Mouse (Mus musculus) testis, adult 2 months (tissue): ENCODE data around the gene Slc8a2. TPM values are rescaled to one million over a fixed set of nuclear protein-coding genes. Genes with fewer than 3 reads are reported as not detected.

ENCODE experiments used
- H3K27ac ChIP-seq: fragments of 200-500 bp; 2 replicates; pipeline ENCODE4 v1.5.1; 2012; ENCODE audit warnings: low read depth, low read length; ENCODE audit not compliant: control insufficient read depth, insufficient read depth
- H3K27me3 ChIP-seq: fragments of 200-500 bp; 2 replicates; pipeline ENCODE4 v1.6.1; 2012; ENCODE audit warnings: mild to moderate bottlenecking, low read length, moderate library complexity; ENCODE audit not compliant: control insufficient read depth, insufficient read depth
- H3K36me3 ChIP-seq: fragments of 200-500 bp; 2 replicates; pipeline ENCODE4 v1.6.1; 2012; ENCODE audit warnings: mild to moderate bottlenecking, low read length; ENCODE audit not compliant: control insufficient read depth, insufficient read depth
- H3K4me1 ChIP-seq: fragments of 200-500 bp; 2 replicates; pipeline ENCODE4 v1.6.1; 2012; ENCODE audit warnings: low read length; ENCODE audit not compliant: control insufficient read depth, insufficient read depth
- H3K4me3 ChIP-seq: fragments of 200-500 bp; 2 replicates; pipeline ENCODE4 v1.5.1; 2012; ENCODE audit warnings: low read depth, mild to moderate bottlenecking, low read length, moderate library complexity, mixed read lengths; ENCODE audit not compliant: control insufficient read depth
- CTCF ChIP-seq: fragments of 200-500 bp; IDR thresholded peaks from 2 replicates; pipeline ENCODE4 v1.5.1; 2012; ENCODE audit warnings: low read depth, mild to moderate bottlenecking, inconsistent platforms, low read length, moderate library complexity; ENCODE audit not compliant: control insufficient read depth, insufficient read depth, insufficient replicate concordance
- POLR2A ChIP-seq: fragments of 200-500 bp; IDR thresholded peaks from 2 replicates; pipeline ENCODE4 v1.6.1; 2012; ENCODE audit warnings: low read depth, mild to moderate bottlenecking, inconsistent platforms, low read length, moderate library complexity; ENCODE audit not compliant: control insufficient read depth
- polyA plus RNA-seq: library from polyadenylated mRNA; depleted of rRNA; stranded (reverse); fragments of >200 nt; gene quantifications from 2 replicates; pipeline ENCODE4 v1.2.3, GENCODE M21; 2012

The Slc8a2 gene
- polyA plus RNA-seq, 1 experiment, result 34.7 TPM

DNA sequence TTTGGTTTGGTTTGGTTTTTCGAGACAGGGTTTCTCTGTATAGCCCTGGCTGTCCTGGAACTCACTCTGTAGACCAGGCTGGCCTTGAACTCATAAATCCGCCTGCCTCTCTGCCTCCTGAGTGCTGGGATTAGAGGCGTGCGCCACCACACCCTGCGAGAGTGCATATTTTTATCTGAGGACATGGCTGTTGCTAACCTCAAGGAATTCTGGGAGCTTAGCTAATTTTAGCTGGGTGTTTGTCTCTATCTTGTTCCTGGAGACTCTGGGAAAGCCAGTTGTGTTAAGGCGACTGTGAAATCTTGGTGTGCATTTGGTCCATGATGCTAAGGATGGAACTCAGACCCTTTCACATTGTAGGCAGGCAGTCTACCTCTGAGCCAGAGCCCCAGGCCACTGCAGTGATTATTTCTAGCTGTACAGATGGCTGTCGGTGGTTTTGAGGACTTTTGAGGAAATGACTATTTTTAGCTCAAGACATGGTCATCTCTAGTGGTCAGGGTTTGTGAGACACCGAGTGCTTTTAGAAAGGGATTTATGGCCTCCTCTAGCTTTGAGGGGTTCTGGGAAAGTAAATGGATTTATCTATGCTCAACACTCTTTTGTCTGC, 26.6 kb downstream of the Slc8a2 start:
- peaks cover 2% of the 10 kb centered on the region for H3K36me3 ChIP-seq
- H3K4me3 ChIP-seq, result no peak overlapping the region
- TF ChIP-seq CTCF (no peak), POLR2A (no peak)
- no peak overlapping the region for H3K27ac ChIP-seq
- H3K4me1 ChIP-seq, result peaks cover 7% of the 10 kb centered on the region
- no peaks in the 10 kb centered on the region for H3K27me3 ChIP-seq

DNA sequence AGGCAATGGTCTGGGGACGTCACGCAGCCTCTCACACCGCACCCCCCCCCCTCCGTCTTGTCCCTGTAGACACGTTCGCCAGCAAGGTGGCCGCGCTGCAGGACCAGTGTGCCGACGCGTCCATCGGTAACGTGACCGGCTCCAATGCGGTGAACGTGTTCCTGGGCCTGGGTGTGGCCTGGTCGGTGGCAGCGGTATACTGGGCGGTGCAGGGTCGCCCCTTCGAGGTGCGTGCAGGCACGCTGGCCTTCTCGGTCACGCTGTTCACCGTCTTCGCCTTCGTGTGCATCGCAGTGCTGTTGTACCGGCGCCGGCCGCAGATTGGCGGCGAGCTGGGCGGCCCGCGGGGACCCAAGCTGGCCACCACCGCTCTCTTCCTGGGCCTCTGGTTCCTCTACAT, 29.1 kb downstream of the Slc8a2 start:
- H3K4me1 ChIP-seq, result peaks cover 7% of the 10 kb centered on the region
- H3K4me3 ChIP-seq, result no peak overlapping the region
- H3K36me3 ChIP-seq, result no peaks in the 10 kb centered on the region
- TF ChIP-seq POLR2A (no peak), CTCF (no peak)
- H3K27ac ChIP-seq, result no peak overlapping the region
- H3K27me3 ChIP-seq, result no peaks in the 10 kb centered on the region

DNA sequence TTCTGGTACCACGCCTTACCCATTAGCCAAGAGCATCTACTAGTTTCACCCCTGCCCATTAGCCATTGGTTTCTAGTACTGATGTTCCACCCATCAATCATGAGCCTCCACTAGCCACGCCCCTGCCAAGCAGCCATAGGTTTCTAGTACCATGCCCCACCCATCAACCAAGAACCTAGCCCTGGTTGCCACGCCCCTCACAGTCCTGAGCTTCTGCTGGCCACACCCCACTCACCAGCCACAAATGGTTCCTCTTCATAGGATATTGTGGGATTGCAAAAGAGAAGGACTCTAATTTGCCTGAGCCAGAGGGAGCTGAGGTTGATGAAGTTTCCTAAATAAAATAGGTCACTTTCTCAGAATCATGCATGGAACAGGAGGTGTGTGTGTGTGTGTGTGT, 31.1 kb downstream of the Slc8a2 start:
- H3K27ac ChIP-seq, result no peak overlapping the region
- H3K4me1 ChIP-seq, result peaks cover 7% of the 10 kb centered on the region
- no peak overlapping the region for H3K4me3 ChIP-seq
- no peaks in the 10 kb centered on the region for H3K36me3 ChIP-seq
- TF ChIP-seq CTCF, result no peak
- TF ChIP-seq POLR2A, result no peak
- no peaks in the 10 kb centered on the region for H3K27me3 ChIP-seq

DNA sequence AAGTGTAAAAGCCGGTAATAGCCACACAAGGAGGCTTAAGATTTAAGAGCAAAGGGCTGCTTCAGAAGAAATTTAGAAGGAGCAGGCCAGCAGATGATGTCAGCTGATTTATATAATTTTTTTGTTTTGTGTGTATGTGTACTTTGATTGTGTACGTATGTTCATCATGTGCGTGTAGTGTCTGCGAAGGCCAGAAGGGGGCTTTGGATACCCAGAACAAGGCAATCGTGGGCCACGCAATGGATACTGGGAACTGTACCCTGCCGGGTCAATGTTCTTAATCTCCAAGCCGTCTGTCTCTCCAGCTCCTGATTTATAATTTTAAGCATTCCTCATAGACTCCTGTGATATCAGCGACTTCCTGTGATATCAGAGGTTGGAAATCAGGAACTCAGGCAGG, 31.7 kb downstream of the Slc8a2 start:
- Histone ChIP-seq H3K27ac (no peak overlapping the region), H3K36me3 (no peaks in the 10 kb centered on the region), H3K4me3 (no peak overlapping the region), H3K4me1 (peaks cover 7% of the 10 kb centered on the region), H3K27me3 (no peaks in the 10 kb centered on the region)
- TF ChIP-seq POLR2A (no peak), CTCF (no peak)

DNA sequence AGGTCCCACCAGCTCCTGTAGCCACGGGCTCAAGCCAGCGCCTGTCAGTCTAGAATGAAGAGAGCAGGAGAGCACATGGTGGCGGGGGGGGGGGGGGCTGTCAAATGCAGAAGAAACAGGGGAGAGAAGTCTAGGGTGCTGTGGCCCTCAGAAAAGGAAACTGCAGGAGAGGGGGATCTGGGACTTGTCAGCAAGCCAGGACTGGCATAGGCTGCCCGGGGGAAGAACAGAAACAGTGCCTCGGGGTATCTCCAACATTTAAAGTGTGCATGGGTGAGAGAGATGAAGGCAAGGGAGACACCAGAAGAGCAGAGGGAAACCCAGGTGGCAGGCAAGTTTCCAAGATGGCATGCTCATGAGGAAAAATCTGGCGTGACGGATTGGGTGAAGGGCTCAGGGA, 32.4 kb downstream of the Slc8a2 start:
- no peaks in the 10 kb centered on the region for H3K27me3 ChIP-seq
- H3K4me1 ChIP-seq, result peaks cover 5% of the 10 kb centered on the region
- no peaks in the 10 kb centered on the region for H3K36me3 ChIP-seq
- H3K27ac ChIP-seq, result no peak overlapping the region
- no peak for TF ChIP-seq CTCF
- no peak for TF ChIP-seq POLR2A
- H3K4me3 ChIP-seq, result no peak overlapping the region

DNA sequence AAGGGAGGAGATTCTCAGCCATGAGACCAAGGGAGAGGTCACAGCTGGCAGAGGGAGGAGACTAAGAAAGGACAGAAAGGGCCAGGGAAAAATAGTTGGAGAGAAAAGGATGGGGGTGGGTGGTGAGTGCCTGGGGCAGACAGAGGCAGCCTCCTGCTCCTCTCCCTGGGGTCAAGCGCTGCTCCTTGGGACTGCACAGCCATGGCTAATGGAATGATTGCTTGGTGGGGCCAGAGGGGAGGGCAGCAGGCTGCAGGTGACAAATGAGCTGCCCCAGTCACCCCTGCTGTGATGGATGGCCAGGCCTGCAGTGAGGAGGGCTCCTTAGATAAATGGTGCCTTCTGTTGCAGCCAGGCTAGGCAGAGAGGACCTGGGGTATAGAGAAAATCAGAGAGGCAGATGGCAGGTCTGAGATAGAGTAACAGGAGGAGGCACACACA, 42.5 kb downstream of the Slc8a2 start:
- H3K4me3 ChIP-seq, result no peak overlapping the region
- no peaks in the 10 kb centered on the region for H3K27me3 ChIP-seq
- H3K36me3 ChIP-seq, result no peaks in the 10 kb centered on the region
- no peak for TF ChIP-seq POLR2A
- TF ChIP-seq CTCF, result no peak
- no peak overlapping the region for H3K27ac ChIP-seq
- peaks cover 10% of the 10 kb centered on the region; the same call in 1 of the 2 replicates for H3K4me1 ChIP-seq

DNA sequence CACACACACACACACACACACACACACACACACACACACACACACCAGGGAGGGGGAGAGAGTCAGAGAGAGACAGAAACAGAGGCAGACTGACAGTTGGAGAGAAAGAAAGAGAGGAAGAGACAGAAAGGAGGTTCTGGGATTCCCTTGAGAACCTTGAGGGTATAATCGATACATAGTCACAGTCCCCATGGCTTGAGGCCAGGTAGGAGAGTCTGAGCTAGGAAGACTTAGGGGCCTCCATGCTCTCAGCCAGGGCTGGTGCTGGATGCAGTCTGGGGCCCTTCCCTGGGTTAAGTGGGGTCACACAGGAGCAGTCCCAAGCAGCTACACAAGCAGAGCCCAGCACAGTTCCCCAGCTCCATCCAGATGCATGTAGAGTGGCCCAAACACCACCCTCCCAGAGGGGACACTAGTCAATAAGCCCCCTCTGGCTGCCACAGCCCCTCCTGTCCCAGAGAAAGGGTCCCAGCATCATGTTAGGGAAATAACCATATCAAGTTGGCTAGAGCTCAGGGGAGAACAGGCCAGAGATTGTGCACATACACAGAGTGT, 43.0 kb downstream of the Slc8a2 start:
- Histone ChIP-seq H3K27me3 (no peaks in the 10 kb centered on the region), H3K4me1 (peaks cover 10% of the 10 kb centered on the region; the same call in 1 of the 2 replicates), H3K36me3 (no peaks in the 10 kb centered on the region), H3K4me3 (no peak overlapping the region), H3K27ac (no peak overlapping the region)
- no peak for TF ChIP-seq POLR2A
- no peak for TF ChIP-seq CTCF
